ENCODE assay signal across 10 mouse cellular contexts in genomic region chr2:132485454-132485853, GRCm38 (mm10).
A peak's percentile ranks its signal among the peaks of the same experiment; 100 is the strongest.
DNase-seq lines count a peak whose midpoint lies in the region; ATAC-seq lines count a peak whose summit lies in the region.
"Had no signal": no experiment of that assay in that cellular context is flagged by ENCODE, and none has a peak within 500 bp of the region (broad histone marks: within the 10 kb centered on the region; RNA-seq: fewer than 3 reads in every experiment).

No protein-coding gene starts in this region.

- no peak for ATAC-seq in hindbrain, embryonic 12.5 days (ENCODE audit: low FRiP score)

- H3K9me3 ChIP-seq in hindbrain, embryonic 10.5 days, result no peaks in the 10 kb centered on the region
- no peaks in the 10 kb centered on the region for H3K9me3 ChIP-seq in hindbrain, embryonic 12.5 days (replicated peaks)
- H3K9me3 ChIP-seq: limb, embryonic 12.5 days; stomach, embryonic 15.5 days had no signal

- peak; percentile 45 for DNase-seq in hindbrain, embryonic 10.5 days (ENCODE audit: low spot score)
- DNase-seq in MN1 (ENCODE audit: low spot score), result peak; percentile 26
- DNase-seq in cerebellum, adult 9-10 months, result peak; percentile 84
- peak; percentile 24 to 52 for DNase-seq in frontal cortex, postnatal 25 days (ENCODE audit: low spot score in 2 of 2)
- peak; percentile 80 for DNase-seq in layer of hippocampus, adult 11-12 months (ENCODE audit: low spot score)
- DNase-seq in lung, postnatal 14 days, result peak; percentile 75
- peak; percentile 65 for DNase-seq in right cerebral cortex, postnatal 4 days

- H3K27ac ChIP-seq in hindbrain, embryonic 10.5 days, result no peak overlapping the region
- H3K27ac ChIP-seq in hindbrain, embryonic 12.5 days, result no peak overlapping the region
- H3K27ac ChIP-seq: limb, embryonic 12.5 days; stomach, embryonic 15.5 days had no signal

- H3K9ac ChIP-seq in hindbrain, embryonic 12.5 days, result no peak overlapping the region
- H3K9ac ChIP-seq: limb, embryonic 12.5 days; stomach, embryonic 15.5 days had no signal

- no peak overlapping the region for H3K4me3 ChIP-seq in hindbrain, embryonic 10.5 days
- no peak overlapping the region for H3K4me3 ChIP-seq in hindbrain, embryonic 12.5 days
- H3K4me3 ChIP-seq: limb, embryonic 12.5 days; stomach, embryonic 15.5 days had no signal

- WGBS in hindbrain, embryonic 10.5 days, result 2% methylated on average over 1 of the region's 1 CpGs
- 0% methylated on average over 1 of the region's 1 CpGs for WGBS in hindbrain, embryonic 12.5 days

- no peaks in the 10 kb centered on the region for H3K4me1 ChIP-seq in hindbrain, embryonic 10.5 days (replicated peaks)
- no peaks in the 10 kb centered on the region for H3K4me1 ChIP-seq in hindbrain, embryonic 12.5 days
- H3K4me1 ChIP-seq: limb, embryonic 12.5 days; stomach, embryonic 15.5 days had no signal

- no peaks in the 10 kb centered on the region for H3K36me3 ChIP-seq in hindbrain, embryonic 10.5 days
- no peaks in the 10 kb centered on the region for H3K36me3 ChIP-seq in hindbrain, embryonic 12.5 days
- H3K36me3 ChIP-seq: limb, embryonic 12.5 days; stomach, embryonic 15.5 days had no signal

- H3K4me2 ChIP-seq in hindbrain, embryonic 12.5 days (replicated peaks), result no peak overlapping the region
- H3K4me2 ChIP-seq: limb, embryonic 12.5 days; stomach, embryonic 15.5 days had no signal

- no peaks in the 10 kb centered on the region for H3K27me3 ChIP-seq in hindbrain, embryonic 10.5 days (ENCODE audit: insufficient read depth, poor library complexity, severe bottlenecking)
- no peaks in the 10 kb centered on the region for H3K27me3 ChIP-seq in hindbrain, embryonic 12.5 days
- H3K27me3 ChIP-seq: limb, embryonic 12.5 days; stomach, embryonic 15.5 days had no signal

Comparison
In these comparisons a context has a peak if more than half of its experiments do, and no peak if none do; other contexts are left out.
1. DNase-seq: peak in every context shown above with its lines; median percentile 84 in cerebellum, adult 9-10 months; 80 in layer of hippocampus, adult 11-12 months; 75 in lung, postnatal 14 days; 65 in right cerebral cortex, postnatal 4 days; 45 in hindbrain, embryonic 10.5 days; 38 in frontal cortex, postnatal 25 days; 26 in MN1.